Mouse (Mus musculus) E14TG2a.4 (cell line): ENCODE data around the gene Sh3glb1.

Source experiments
- CTCF ChIP-seq: conservative IDR thresholded peaks from 2 replicates; pipeline ENCODE4 v1.5.1; 2014; ENCODE audit warnings: low read length
- NANOG ChIP-seq: IDR thresholded peaks from 2 replicates; pipeline ENCODE4 v1.6.1; 2014; ENCODE audit warnings: borderline replicate concordance, low read length, mixed read lengths

DNA sequence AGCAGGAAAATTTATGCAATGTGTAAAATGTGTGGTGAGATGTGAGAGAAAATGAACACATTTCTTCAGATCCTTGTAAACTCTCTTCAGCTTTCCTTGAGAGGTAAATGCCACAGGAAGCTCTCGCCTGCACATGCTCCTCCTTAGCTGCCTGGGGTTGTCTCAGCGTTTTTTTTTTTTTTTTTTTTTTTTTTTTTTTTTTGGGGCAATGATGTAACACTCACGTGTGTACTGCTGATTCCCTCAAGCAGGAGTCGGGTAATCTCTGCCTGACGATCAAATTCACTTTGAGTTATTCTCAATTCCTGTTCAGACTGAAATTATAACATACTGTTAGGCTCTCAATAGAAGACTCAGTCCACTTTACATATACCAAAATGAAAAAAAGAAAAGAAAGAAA lies 23.0 kb downstream of the Sh3glb1 start:
- no peak for TF ChIP-seq CTCF
- TF ChIP-seq NANOG: no peak
